Comparison of ENCODE assay signal across 8 mouse cellular contexts in the genomic region with DNA sequence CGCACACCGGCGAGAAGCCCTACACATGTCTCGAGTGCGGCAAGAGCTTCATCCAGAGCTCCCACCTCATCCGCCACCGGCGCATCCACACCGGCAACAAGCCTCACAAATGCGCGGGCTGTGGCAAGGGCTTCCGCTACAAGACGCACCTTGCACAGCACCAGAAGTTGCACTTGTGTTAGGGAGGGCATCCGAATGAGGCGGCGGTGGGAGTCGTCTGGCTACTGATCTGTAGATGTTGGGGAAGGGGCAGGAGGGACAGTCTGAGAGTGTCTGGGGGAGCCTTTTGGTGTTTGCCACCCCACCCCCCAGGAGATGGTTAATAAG. TPM values are rescaled to one million over a fixed set of nuclear protein-coding genes. Genes with fewer than 3 reads are reported as not detected.
DNase-seq lines count a peak whose midpoint lies in the region; ATAC-seq and TF ChIP-seq lines count a peak whose summit lies in the region.

No protein-coding gene starts in this region.

- H3K27ac ChIP-seq in cerebellum, adult 2 months (ENCODE audit: insufficient read depth, low read length) = no peak overlapping the region
- no peak overlapping the region for H3K27ac ChIP-seq in testis, adult 2 months (ENCODE audit: control insufficient read depth, insufficient read depth, low read depth, low read length)
- no peak overlapping the region for H3K27ac ChIP-seq in limb, embryonic 13.5 days
- no peak overlapping the region for H3K27ac ChIP-seq in stomach, embryonic 16.5 days (ENCODE audit: low read length)

- H3K4me1 ChIP-seq in cerebellum, adult 2 months (ENCODE audit: control insufficient read depth, insufficient read depth, low read length) = no peaks in the 10 kb centered on the region
- H3K4me1 ChIP-seq in testis, adult 2 months (ENCODE audit: control insufficient read depth, insufficient read depth, low read length) = peaks cover 13% of the 10 kb centered on the region
- peaks cover 10% of the 10 kb centered on the region for H3K4me1 ChIP-seq in limb, embryonic 13.5 days
- H3K4me1 ChIP-seq in stomach, embryonic 16.5 days (ENCODE audit: control insufficient read depth, insufficient read depth, low read length) = peaks cover 13% of the 10 kb centered on the region

- DNase-seq in cerebellum, adult 2 months = no peak
- DNase-seq in cerebellum, postnatal 36 days = no peak
- no peak for DNase-seq in testis, postnatal 14 days (ENCODE audit: low spot score)
- no peak for DNase-seq in frontal cortex, postnatal 25 days (ENCODE audit: low spot score in 2 of 2)

- TF ChIP-seq POLR2A in cerebellum, adult 2 months (IDR thresholded peaks at IDR 0.05; ENCODE audit: borderline replicate concordance, insufficient read depth, low read length) = no peak
- no peak for TF ChIP-seq POLR2A in testis, adult 2 months (IDR thresholded peaks at IDR 0.05; ENCODE audit: control insufficient read depth, low read depth, low read length)

- peak overlapping the region; percentile 70 for H3K9ac ChIP-seq in limb, embryonic 13.5 days
- peak overlapping the region; percentile 71 for H3K9ac ChIP-seq in stomach, embryonic 16.5 days (ENCODE audit: low read length)

- H3K9me3 ChIP-seq in limb, embryonic 13.5 days = no peaks in the 10 kb centered on the region
- no peaks in the 10 kb centered on the region for H3K9me3 ChIP-seq in stomach, embryonic 16.5 days (replicated peaks; ENCODE audit: control insufficient read depth, low read length)

- H3K4me2 ChIP-seq in limb, embryonic 13.5 days (replicated peaks) = peak overlapping the region; percentile 98
- peak overlapping the region; percentile 100 for H3K4me2 ChIP-seq in stomach, embryonic 16.5 days (ENCODE audit: low read depth, low read length)

- peak overlapping the region; percentile 64 for H3K4me3 ChIP-seq in cerebellum, adult 2 months (replicated peaks; ENCODE audit: insufficient read depth, low read depth, low read length)
- H3K4me3 ChIP-seq in testis, adult 2 months (ENCODE audit: control insufficient read depth, low read depth, low read length) = peak overlapping the region; percentile 88
- peak overlapping the region; percentile 66 for H3K4me3 ChIP-seq in limb, embryonic 13.5 days
- H3K4me3 ChIP-seq in stomach, embryonic 16.5 days (replicated peaks; ENCODE audit: low read length) = peak overlapping the region; percentile 66

- H3K27me3 ChIP-seq in cerebellum, adult 2 months (ENCODE audit: control insufficient read depth, insufficient read depth, low read length) = no peaks in the 10 kb centered on the region
- H3K27me3 ChIP-seq in testis, adult 2 months (ENCODE audit: control insufficient read depth, insufficient read depth, low read length) = no peaks in the 10 kb centered on the region; the same call in 1 of the 2 replicates
- H3K27me3 ChIP-seq in limb, embryonic 13.5 days = peaks cover 51% of the 10 kb centered on the region
- peaks cover 22% of the 10 kb centered on the region for H3K27me3 ChIP-seq in stomach, embryonic 16.5 days (ENCODE audit: control insufficient read depth, insufficient read depth, low read length)

- no peaks in the 10 kb centered on the region for H3K36me3 ChIP-seq in testis, adult 2 months (ENCODE audit: control insufficient read depth, insufficient read depth, low read length)
- H3K36me3 ChIP-seq in limb, embryonic 13.5 days = peaks cover 6% of the 10 kb centered on the region
- no peaks in the 10 kb centered on the region for H3K36me3 ChIP-seq in stomach, embryonic 16.5 days (ENCODE audit: control insufficient read depth, insufficient read depth, low read length)

- 0 out of 2 replicates have a peak, but pooled peaks have one; percentile 6 for ATAC-seq in limb, embryonic 13.5 days (ENCODE audit: low FRiP score, low read depth)
- no peak for ATAC-seq in stomach, embryonic 16.5 days (ENCODE audit: insufficient read depth, low FRiP score)
- ATAC-seq in cerebellum, adult (ENCODE audit: insufficient number of reproducible peaks, low FRiP score, low TSS enrichment) = no peak

- no peak for TF ChIP-seq CTCF in cerebellum, adult 2 months (IDR thresholded peaks at IDR 0.05; ENCODE audit: borderline replicate concordance, insufficient read depth, low read depth, low read length)
- no peak for TF ChIP-seq CTCF in testis, adult 2 months (IDR thresholded peaks at IDR 0.05; ENCODE audit: control insufficient read depth, insufficient read depth, insufficient replicate concordance, low read depth, low read length)

- WGBS in cerebellum, adult 2 months = 7% methylated on average over 17 of the region's 17 CpGs
- WGBS in limb, embryonic 13.5 days = 4% methylated on average over 17 of the region's 17 CpGs
- WGBS in stomach, embryonic 16.5 days = 17% methylated on average over 17 of the region's 17 CpGs

RNA-seq across cellular contexts. Expression of a gene that starts 28.5 kb away (rescaled TPM):
- polyA plus RNA-seq in cerebellum, adult 2 months (2012; rRNA removed) = not detected in 2 replicates
- 0.59 and 0.63 TPM in 2 replicates for polyA plus RNA-seq in testis, adult 2 months (2012; rRNA removed)
- polyA plus RNA-seq in limb, embryonic 13.5 days (2015; fragmentation: Nextera tagmentation; extraction: Ambion mirVana) = not detected in 2 replicates
- 0.08 TPM in 1 of 2 replicates, not detected in the other for polyA plus RNA-seq in stomach, embryonic 16.5 days (2015; fragmentation: Nextera tagmentation; extraction: Ambion mirVana)

RNA-seq across cellular contexts. Expression of a gene that starts 46.2 kb away (rescaled TPM):
- 7.7 and 8.1 TPM in 2 replicates for polyA plus RNA-seq in cerebellum, adult 2 months (2012; rRNA removed)
- polyA plus RNA-seq in testis, adult 2 months (2012; rRNA removed) = 1.1 and 1.2 TPM in 2 replicates
- polyA plus RNA-seq in limb, embryonic 13.5 days (2015; fragmentation: Nextera tagmentation; extraction: Ambion mirVana) = 8.5 and 9.0 TPM in 2 replicates
- 4.7 and 5.4 TPM in 2 replicates for polyA plus RNA-seq in stomach, embryonic 16.5 days (2015; fragmentation: Nextera tagmentation; extraction: Ambion mirVana)
